Mouse (Mus musculus): ENCODE results near the gene Abcg3. TPM values are rescaled to one million over a fixed set of nuclear protein-coding genes. Genes with fewer than 3 reads are reported as not detected.

The Abcg3 gene
- polyA plus RNA-seq (2015; fragmentation: Nextera tagmentation; extraction: Ambion mirVana): 1.1 and 1.3 TPM in 2 replicates

DNA sequence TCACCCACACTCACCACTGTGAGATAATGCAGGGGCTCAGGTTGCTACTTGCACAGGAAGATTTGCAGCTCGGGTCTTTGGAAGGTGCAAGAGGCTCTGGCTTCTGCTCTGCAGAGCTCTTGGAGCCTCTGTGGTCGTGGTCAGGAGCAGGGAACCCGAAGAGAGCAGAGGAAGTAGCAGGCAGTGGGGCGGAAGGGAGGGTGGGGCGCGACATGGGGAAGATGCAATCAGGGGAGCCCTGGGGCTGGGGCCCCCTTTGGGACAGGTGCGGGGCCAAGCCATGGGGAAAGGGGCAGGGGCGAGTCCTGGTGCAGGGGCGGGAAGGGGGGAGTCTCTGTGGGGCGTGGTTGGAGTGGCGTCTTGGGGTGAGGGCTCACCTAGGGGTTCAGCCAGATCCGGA is at the start of gene Abcg3:
Gene Abcg3, minus strand, starts transcription at position 184 of the 400 bp plus-strand sequence.
- TF ChIP-seq EP300 (optimal IDR thresholded peaks at IDR 0.05): no peak
- H3K9me3 ChIP-seq (ENCODE audit: control insufficient read depth, low read length): no peaks in the 10 kb centered on the region
- peak within 1 kb of the TSS; percentile 48 for H3K4me2 ChIP-seq (replicated peaks; ENCODE audit: low read depth)
- DNase-seq (ENCODE audit: low spot score): no peak
- peak within 1 kb of the TSS; percentile 10; the same call in 1 of the 2 replicates for H3K4me3 ChIP-seq (ENCODE audit: low read depth, low read length)
- ATAC-seq (ENCODE audit: low FRiP score, low TSS enrichment): no peak
- 31% methylated on average over 12 of the region's 12 CpGs for WGBS
- no peaks in the 10 kb centered on the region for H3K27me3 ChIP-seq (ENCODE audit: control insufficient read depth, insufficient read depth, low read length)
- H3K27ac ChIP-seq (replicated peaks): no peak within 1 kb of the TSS
- no peaks in the 10 kb centered on the region for H3K36me3 ChIP-seq (ENCODE audit: control insufficient read depth, insufficient read depth, low read length)
- no peak within 1 kb of the TSS for H3K9ac ChIP-seq (ENCODE audit: low read length)
- H3K4me1 ChIP-seq (replicated peaks; ENCODE audit: control insufficient read depth, insufficient read depth): no peaks in the 10 kb centered on the region

DNA sequence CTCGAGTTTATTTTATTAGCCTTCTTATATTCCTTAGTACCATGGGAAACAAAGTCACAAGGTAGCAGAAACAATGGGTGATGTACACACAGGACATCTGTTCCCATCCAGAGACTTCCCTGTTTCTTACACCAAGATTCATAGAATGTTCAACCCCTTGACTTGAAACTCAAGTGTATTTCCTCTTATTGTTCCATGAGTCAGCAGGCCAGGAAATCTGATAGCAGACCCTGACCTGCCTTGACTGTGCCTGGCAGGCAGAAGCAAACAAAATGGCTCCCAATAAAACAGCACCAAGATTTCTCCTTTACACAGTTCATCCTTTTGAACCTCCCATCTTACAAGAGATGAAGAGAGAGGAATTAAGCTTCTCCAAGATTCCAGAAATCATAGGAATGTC is 30.0 kb upstream of the Abcg3 start:
- Histone ChIP-seq H3K9me3 (ENCODE audit: control insufficient read depth, low read length) (no peaks in the 10 kb centered on the region), H3K4me2 (replicated peaks; ENCODE audit: low read depth) (no peak overlapping the region), H3K4me1 (replicated peaks; ENCODE audit: control insufficient read depth, insufficient read depth) (no peaks in the 10 kb centered on the region), H3K36me3 (ENCODE audit: control insufficient read depth, insufficient read depth, low read length) (no peaks in the 10 kb centered on the region), H3K27ac (replicated peaks) (no peak overlapping the region), H3K9ac (ENCODE audit: low read length) (no peak overlapping the region), H3K4me3 (ENCODE audit: low read depth, low read length) (no peak overlapping the region), H3K27me3 (ENCODE audit: control insufficient read depth, insufficient read depth, low read length) (no peaks in the 10 kb centered on the region)
- TF ChIP-seq EP300 (optimal IDR thresholded peaks at IDR 0.05) (no peak), CTCF (IDR thresholded peaks at IDR 0.05; ENCODE audit: low read depth) (no peak)
- DNase-seq (ENCODE audit: low spot score) (no peak), ATAC-seq (ENCODE audit: low FRiP score, low TSS enrichment) (no peak)
- whole genome bisulfite sequencing: 74% methylated on average over 1 of the region's 1 CpGs

DNA sequence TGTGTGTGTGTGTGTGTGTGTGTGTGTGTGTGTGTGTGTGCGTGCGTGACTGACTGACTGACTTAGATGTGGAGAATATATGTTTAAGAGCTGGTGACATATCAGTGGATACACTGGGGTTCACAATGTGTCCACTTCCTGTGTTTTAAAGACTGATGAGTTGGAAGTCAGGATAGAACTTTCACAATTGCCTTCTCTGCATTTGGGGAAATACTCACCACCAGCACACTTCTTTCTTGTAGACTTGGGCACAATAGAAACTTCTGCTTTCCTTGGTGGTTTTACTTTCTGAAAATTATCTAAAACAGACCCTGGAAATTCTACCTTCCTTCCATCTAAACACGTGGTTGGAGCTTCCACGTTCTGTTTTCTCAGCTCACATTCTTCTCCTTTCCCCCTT is 29.1 kb upstream of the Abcg3 start:
- Histone ChIP-seq H3K27me3 (ENCODE audit: control insufficient read depth, insufficient read depth, low read length) (no peaks in the 10 kb centered on the region), H3K9ac (ENCODE audit: low read length) (no peak overlapping the region), H3K4me3 (ENCODE audit: low read depth, low read length) (no peak overlapping the region), H3K4me1 (replicated peaks; ENCODE audit: control insufficient read depth, insufficient read depth) (no peaks in the 10 kb centered on the region), H3K36me3 (ENCODE audit: control insufficient read depth, insufficient read depth, low read length) (no peaks in the 10 kb centered on the region), H3K9me3 (ENCODE audit: control insufficient read depth, low read length) (no peaks in the 10 kb centered on the region), H3K4me2 (replicated peaks; ENCODE audit: low read depth) (no peak overlapping the region), H3K27ac (replicated peaks) (no peak overlapping the region)
- TF ChIP-seq EP300 (optimal IDR thresholded peaks at IDR 0.05): no peak
- TF ChIP-seq CTCF (IDR thresholded peaks at IDR 0.05; ENCODE audit: low read depth): no peak
- DNase-seq (ENCODE audit: low spot score) (no peak), ATAC-seq (ENCODE audit: low FRiP score, low TSS enrichment) (no peak)
- WGBS: 82% methylated on average over 4 of the region's 4 CpGs

DNA sequence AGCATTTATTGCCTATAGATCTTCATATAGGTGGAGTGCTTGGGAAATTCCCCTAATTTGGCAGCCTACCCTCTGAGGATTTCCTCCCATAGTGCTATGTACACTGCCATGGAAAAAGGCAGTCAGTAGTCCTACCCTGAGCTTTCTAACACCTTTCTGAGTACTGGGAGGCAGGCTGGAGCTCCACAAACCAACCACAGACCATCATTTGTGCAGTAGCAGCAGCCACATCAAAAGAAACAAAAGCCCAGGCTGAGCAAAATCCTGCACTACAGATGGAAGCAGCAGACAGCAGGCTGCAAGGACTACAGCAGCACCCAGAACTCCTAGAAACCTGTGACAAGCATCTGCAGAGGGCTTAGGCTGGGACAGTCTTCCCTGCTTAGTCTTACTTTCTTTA is 27.9 kb upstream of the Abcg3 start:
- H3K36me3 ChIP-seq (ENCODE audit: control insufficient read depth, insufficient read depth, low read length): no peaks in the 10 kb centered on the region
- no peaks in the 10 kb centered on the region for H3K4me1 ChIP-seq (replicated peaks; ENCODE audit: control insufficient read depth, insufficient read depth)
- H3K4me2 ChIP-seq (replicated peaks; ENCODE audit: low read depth): no peak overlapping the region
- ATAC-seq (ENCODE audit: low FRiP score, low TSS enrichment) (no peak), DNase-seq (ENCODE audit: low spot score) (no peak)
- no peak overlapping the region for H3K4me3 ChIP-seq (ENCODE audit: low read depth, low read length)
- no peak overlapping the region for H3K9ac ChIP-seq (ENCODE audit: low read length)
- no peak overlapping the region for H3K27ac ChIP-seq (replicated peaks)
- TF ChIP-seq EP300 (optimal IDR thresholded peaks at IDR 0.05) (no peak), CTCF (IDR thresholded peaks at IDR 0.05; ENCODE audit: low read depth) (no peak)
- no peaks in the 10 kb centered on the region for H3K9me3 ChIP-seq (ENCODE audit: control insufficient read depth, low read length)
- no peaks in the 10 kb centered on the region for H3K27me3 ChIP-seq (ENCODE audit: control insufficient read depth, insufficient read depth, low read length)

DNA sequence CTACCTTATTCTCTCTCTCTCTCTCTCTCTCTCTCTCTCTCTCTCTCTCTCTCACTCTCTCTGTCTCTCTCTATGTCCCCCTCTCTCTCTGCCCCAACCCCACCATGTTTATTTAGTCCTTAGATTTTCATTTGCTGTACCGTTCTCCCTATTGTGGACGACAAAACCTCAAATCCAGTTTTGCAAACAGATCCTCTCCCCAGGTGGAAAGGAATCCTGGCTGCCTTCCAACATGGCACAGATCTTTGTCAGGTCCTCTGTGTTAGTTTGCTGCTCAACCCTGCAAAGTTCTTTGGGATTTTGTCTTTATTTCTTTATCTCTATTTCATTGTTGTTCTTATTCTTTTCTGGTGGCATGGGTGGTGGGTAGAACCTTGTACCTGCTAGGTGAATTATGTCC is 6.9 kb upstream of the Abcg3 start:
- Histone ChIP-seq H3K4me3 (ENCODE audit: low read depth, low read length) (no peak overlapping the region), H3K9me3 (ENCODE audit: control insufficient read depth, low read length) (no peaks in the 10 kb centered on the region), H3K9ac (ENCODE audit: low read length) (no peak overlapping the region), H3K27ac (replicated peaks) (no peak overlapping the region), H3K27me3 (ENCODE audit: control insufficient read depth, insufficient read depth, low read length) (no peaks in the 10 kb centered on the region), H3K36me3 (ENCODE audit: control insufficient read depth, insufficient read depth, low read length) (no peaks in the 10 kb centered on the region), H3K4me2 (replicated peaks; ENCODE audit: low read depth) (no peak overlapping the region), H3K4me1 (replicated peaks; ENCODE audit: control insufficient read depth, insufficient read depth) (no peaks in the 10 kb centered on the region)
- WGBS: 48% methylated on average over 2 of the region's 2 CpGs
- no peak for TF ChIP-seq CTCF (IDR thresholded peaks at IDR 0.05; ENCODE audit: low read depth)
- TF ChIP-seq EP300 (optimal IDR thresholded peaks at IDR 0.05): no peak
- DNase-seq (ENCODE audit: low spot score) (no peak), ATAC-seq (ENCODE audit: low FRiP score, low TSS enrichment) (no peak)

DNA sequence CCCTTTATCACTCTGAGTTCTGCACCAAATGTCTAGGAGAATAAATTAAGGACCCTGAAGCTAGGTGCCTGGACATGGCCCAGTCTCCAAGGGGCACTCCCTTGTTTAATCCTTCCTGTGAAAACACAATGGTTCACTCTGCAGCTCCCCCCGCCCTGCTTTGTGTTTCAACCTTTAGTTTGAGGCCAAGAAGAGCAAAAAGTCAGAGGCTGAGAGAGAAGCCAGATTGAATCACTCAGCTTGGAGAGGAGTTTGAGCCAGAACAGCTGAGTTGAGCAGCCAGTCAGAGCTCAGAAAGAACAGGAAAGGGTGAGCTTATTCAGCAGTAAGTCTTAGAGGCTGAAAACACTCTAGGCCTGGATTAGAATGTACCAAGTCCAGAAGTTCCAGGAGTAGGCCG is 5.5 kb upstream of the Abcg3 start:
- H3K36me3 ChIP-seq (ENCODE audit: control insufficient read depth, insufficient read depth, low read length): no peaks in the 10 kb centered on the region
- H3K9ac ChIP-seq (ENCODE audit: low read length): no peak overlapping the region
- H3K4me1 ChIP-seq (replicated peaks; ENCODE audit: control insufficient read depth, insufficient read depth): no peaks in the 10 kb centered on the region
- TF ChIP-seq CTCF (IDR thresholded peaks at IDR 0.05; ENCODE audit: low read depth) (no peak), EP300 (optimal IDR thresholded peaks at IDR 0.05) (no peak)
- H3K9me3 ChIP-seq (ENCODE audit: control insufficient read depth, low read length): no peaks in the 10 kb centered on the region
- WGBS: 46% methylated on average over 2 of the region's 2 CpGs
- no peak overlapping the region for H3K4me3 ChIP-seq (ENCODE audit: low read depth, low read length)
- H3K4me2 ChIP-seq (replicated peaks; ENCODE audit: low read depth): no peak overlapping the region
- H3K27me3 ChIP-seq (ENCODE audit: control insufficient read depth, insufficient read depth, low read length): no peaks in the 10 kb centered on the region
- no peak for DNase-seq (ENCODE audit: low spot score)
- no peak for ATAC-seq (ENCODE audit: low FRiP score, low TSS enrichment)
- H3K27ac ChIP-seq (replicated peaks): no peak overlapping the region; the same call in 1 of the 2 replicates

Measured in stomach, postnatal 0 days (tissue).